Mouse (Mus musculus) neutrophil, adult 5-6 weeks (primary cell): Measurements from ENCODE around the gene Arhgef28. TPM values are rescaled to one million over a fixed set of nuclear protein-coding genes. Genes with fewer than 3 reads are reported as not detected.
"Not testable (repeated sequence)": the region's sequence is repeated elsewhere in the genome, so short reads cannot be mapped to it uniquely, and the experiment has no call there.

Experiments
- ATAC-seq: fragments of 151-379, 151-347 bp; 2 replicates; pipeline ENCODE4 v1.8.0; 2017; ENCODE audit warnings: mild to moderate bottlenecking, moderate TSS enrichment; ENCODE audit not compliant: insufficient number of reproducible peaks, poor library complexity, low FRiP score, severe bottlenecking; ENCODE audit errors: extremely low read depth
- total RNA-seq: library from RNA; stranded (forward); fragments of 200-1000 nt; gene quantifications from 2 replicates; pipeline ENCODE4 v1.2.3, GENCODE M21; 2017

The Arhgef28 gene
- total RNA-seq, 1 experiment from 2014 or later = not detected

DNA sequence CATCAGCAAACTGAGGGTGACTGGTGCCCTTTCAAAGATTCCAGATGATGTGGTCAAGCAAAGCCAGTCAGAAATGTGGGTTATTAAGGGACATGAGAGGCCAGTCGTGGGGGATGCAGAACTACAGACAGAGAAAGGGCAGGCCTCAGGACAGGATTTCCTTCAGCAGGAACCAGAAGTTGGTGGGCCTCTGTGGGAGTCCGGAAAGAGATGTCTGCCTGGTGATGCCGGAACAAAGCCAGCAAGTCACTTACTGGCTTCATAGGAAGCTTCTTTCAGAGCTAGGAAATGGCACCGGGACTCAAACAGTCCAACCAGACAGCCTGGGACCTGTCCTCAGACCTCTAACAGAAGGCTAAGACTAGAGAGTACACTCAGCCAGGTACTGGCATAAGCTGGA lies 67.5 kb downstream of the Arhgef28 start:
- ATAC-seq = no peak

DNA sequence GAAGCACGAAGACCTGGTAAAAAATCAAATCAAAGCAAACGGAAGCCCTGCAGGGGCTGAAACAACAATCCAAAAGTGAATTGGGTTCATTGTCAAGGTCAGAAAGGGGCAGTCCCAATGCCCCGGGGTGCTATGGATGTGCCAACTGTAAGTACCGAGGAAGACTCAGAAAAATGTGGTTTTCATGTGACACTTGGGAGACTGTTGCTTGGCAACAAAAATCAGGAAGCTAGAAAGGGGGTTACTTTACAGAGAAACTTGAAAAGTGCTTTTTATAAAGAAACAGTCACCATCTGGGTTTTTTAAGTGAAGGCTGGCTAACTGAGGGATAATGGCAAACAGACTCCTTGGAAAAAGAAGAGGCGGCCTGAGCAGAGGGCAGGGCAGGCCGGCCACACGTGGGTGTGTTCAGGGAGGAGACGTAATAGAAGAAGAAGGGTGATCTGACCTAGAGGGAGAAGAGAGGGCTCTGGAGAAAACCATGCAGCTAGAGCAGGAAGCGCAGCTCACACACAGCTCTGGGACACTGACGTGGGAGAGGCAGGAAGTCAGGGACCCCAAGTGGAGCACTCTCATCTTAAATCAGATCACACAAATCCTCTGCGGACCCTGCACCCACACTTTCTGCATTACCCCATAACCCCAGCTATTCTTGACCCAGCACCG lies 70.2 kb downstream of the Arhgef28 start:
- ATAC-seq = no peak

DNA sequence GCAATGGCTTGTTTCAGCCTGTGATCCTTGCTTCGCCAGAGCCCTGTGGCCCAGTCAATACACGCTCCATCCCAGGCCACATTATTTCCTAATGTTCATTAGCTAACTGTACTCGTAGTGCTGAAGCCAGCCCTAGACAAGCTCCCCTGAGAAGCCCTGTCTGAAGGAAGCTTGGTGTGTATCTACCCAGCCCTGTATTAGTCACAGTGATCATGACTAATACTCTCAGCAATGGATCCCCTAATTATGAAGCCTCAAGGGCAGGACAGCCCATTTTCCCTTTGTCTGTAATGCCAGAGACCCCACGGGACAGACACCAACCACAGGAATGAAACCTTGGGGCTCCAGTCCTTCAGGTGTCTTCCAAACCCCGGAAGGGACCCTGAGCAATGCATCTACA lies 73.3 kb downstream of the Arhgef28 start:
- no peak for ATAC-seq

DNA sequence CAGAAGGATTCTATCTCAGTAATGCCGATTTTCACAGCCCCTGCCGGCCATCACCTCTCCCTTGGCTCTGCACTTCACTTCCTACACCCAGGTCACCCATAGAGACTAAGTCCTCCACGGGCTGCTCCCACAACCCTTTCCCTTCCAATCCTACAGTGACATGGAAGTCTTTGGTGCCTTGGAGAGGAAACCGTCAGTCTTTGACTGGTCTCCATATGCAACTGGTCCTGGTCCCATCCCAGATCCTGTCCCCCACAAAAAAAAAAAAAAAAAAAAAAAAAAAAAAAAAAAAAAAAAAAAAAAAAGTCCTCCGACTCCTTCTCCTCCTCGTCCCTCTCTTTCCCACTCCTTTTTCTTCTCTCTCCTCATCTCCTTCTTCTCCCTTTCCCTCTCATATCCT lies 74.0 kb downstream of the Arhgef28 start:
- ATAC-seq = no peak

DNA sequence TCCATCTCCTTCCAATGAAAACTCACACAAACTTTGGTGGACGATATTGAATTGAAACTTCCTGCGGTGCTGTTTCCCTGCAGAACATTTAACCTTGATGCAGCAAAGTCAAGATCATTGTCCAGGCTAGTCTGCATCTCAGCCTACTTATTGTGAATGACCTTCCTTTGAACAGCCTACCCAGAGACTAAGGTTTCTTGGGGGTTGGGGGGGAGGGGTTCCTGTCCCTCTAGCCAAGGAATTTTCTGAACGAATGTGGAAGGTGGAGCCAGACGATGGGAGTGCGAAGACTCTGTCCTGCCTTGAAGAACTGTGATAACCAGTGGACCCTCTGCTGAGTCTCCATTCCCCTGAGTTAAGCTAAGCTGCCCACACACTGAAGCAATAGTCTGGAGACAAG lies 80.6 kb downstream of the Arhgef28 start:
- ATAC-seq = no peak

DNA sequence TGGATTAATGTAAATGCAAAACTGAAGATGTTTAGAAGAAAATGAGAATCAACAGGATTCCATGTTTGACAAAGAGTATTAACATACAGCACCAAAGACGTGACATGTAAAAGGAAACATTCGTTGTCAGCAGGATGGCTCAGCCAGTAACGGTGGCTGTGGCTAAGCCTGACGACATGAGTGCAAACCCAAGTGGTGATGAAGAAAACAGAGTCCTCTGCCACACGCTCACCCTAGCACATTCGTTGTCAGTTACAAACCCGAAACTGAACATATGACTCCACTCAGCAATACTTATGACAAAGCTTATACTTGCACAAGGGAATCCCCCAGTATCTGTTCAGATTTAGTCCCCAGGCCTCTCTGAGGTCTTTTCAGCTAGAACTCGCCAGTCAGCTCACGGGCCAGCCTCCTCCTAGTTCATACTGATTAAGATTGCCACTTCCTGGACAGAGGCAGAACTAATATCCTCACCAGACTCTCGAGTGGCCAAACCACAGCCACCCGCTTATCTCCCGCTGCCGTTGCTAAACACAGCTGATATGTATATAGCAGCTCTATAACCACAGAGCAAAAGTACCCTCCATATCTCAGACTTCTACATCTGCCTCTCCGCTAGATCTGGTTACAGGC lies 82.0 kb downstream of the Arhgef28 start:
- ATAC-seq = no peak

DNA sequence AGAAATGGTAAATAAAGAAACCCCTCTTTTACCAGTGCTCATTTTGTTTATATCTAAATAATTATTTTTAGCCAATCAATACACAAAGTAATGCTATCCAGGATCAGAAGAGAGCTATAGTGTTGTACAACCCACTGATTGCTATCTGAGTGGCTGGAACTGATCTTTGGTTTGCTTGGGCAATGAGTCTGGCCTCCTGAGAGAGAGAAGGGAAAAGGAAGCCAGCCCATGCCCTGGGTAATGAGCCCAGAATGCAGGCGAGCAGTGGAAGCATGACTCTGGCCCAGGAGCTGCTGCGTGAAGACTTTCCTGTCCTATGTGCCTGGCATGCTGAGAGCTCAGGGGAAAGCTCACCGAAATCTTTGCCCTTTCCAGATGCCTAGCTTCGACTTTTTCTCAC lies 83.5 kb downstream of the Arhgef28 start:
- no peak for ATAC-seq

DNA sequence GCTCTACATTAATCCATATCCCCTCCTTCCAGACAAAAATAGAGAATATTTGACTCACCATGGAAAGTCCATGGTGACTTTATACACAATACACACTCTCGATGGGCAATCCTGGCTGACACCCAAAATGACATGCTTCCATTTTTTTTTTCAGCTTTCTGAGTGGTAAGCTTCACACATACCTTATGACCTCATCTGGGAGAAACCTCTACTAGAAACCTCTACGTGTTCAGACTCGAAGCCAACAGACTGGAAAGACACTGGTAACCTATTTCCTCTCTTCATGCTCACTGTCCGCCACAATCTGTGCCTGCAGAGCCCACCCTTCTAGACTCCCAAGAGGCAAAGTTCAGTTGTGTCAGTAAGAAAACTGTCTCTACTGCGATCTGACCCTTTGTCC lies 84.2 kb downstream of the Arhgef28 start:
- no peak for ATAC-seq

DNA sequence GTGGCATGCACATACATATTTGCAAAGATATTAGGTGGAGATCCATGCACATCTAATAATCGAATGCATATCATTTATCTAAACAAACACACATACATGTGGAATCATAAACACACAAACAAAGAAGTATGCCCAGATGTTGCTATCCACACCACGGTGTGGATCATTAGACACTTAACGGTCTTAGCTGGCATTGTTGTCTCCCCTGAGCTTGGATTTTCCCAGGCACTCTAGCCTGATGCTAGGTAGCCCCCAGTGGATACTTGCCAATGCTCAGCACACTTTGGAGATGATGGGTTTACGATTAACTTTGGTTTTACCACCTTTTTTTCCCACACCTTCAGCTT lies 85.1 kb downstream of the Arhgef28 start:
- no peak for ATAC-seq

DNA sequence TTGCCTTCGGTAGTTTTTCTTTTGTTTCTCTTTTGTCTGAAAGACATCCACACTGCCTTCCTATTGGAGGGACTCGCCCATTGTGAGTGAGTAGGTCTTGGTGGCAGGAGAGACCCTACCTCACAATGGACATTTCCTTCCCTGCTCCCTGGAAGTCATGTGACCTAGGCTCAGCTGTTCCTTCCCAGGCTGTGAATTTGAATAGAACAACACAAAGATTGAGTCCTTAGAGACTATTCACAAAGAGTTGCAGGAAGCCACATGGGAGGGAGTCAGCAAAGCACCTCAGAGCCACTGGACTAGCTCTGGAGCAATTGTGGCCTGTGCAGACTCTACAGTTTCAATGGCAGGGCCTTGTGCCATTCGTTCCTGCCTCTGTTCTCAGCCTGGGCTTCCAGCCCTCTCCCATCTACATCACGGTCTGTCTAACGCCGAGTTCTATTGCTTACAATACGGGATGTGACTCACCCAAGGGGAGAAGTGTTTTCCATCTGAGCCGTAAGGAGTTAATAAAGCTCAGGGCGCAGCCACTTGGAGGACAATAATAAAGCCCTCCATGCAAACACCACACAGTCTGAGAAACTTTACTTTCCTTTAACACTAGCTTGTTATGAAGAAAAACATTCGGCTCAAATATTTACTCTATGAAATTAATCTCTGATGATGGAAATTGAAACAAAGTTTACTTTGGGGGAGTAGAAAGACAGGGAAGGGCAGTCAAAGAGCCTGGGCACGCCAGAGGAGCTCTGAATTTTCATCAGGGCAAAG lies 85.7 kb downstream of the Arhgef28 start:
- ATAC-seq = no peak

DNA sequence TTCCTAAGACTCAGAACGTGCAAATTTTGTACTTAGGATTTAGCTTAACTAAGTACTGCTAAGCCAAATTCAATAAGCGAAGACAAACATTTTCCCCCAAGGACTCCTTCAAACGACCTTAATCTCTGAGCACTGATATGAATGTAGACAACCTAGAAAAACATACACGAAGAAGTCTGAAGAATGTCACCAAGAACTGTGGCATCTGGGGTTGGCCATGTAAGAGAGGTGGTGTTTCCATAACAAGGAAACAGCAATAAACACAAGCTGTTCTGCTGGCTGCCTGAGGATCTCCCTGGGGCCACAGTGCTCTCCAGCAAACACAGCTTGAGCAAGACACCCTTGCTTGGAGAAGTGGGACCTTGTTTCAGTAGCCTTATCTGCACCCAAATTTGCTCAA lies 87.9 kb downstream of the Arhgef28 start:
- no peak for ATAC-seq

DNA sequence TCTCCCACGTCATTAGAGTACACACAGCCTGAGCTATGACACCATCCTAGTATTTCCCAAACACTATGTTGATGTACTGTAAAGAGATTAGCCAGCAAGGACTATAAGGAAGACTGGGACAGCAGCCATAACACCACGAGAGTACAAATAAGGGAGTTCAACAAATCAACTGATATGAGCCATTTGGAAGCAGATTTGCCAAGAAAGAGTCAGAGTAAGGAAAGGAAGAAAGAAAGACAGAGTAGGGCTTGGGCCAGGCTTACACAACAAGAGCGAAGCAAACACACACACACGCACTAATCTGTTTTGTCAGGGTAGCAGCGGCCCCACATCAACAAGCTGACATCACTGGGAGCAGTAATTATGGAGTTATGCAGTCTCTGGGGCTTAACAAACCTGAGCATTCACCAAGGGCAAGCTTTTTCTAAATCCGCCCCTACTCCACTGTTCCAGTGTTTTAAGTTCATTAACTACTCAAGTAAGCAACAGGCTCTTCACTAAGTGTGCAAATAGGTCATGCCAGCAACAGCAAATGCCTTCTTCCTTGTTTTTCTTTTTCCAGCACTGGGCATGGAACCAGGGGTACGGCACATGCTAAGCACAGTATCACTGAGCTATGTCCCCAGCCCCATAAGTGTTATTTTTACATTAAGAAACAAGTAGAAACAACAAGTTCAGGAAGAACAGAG lies 88.5 kb downstream of the Arhgef28 start:
- no peak for ATAC-seq

DNA sequence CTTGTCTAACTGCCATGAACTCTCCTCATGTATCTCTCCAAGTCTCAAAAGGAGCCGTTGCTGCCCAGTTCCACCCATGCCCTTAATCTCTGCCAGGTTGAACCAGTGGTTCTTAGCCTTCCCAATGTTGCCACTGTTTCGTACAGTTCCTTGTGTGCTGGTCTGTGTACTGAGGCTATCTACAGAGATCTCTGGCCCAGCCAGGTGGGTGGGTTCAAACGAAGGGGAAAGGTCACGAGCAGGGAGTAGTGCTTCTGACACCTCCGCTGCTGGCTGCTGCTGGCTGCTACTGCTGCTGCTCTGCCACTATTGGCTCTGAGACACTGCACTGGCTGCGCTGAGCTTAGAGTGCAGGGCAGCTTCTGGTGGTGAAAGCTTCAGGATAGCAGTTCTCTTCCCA lies 90.6 kb downstream of the Arhgef28 start:
- no peak for ATAC-seq

DNA sequence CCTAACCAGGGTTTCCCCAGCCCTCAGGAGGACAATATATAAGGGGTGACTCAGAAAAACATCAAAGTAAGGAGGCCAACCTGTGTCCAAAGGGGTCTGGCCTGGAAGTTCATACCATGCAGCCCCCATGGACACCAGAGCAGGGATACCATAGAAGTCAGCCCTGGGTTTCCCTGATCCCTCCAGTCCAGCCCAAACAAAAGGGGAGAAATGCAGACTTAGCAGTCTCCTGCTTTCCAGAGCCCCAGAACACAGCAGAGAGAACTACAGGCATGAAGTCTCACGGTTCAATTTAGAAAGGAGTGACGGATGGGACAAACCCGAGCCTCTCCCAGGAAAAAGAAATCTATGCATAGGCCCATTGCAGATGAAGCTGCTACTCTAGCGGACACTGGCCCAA lies 91.2 kb downstream of the Arhgef28 start:
- no peak for ATAC-seq

DNA sequence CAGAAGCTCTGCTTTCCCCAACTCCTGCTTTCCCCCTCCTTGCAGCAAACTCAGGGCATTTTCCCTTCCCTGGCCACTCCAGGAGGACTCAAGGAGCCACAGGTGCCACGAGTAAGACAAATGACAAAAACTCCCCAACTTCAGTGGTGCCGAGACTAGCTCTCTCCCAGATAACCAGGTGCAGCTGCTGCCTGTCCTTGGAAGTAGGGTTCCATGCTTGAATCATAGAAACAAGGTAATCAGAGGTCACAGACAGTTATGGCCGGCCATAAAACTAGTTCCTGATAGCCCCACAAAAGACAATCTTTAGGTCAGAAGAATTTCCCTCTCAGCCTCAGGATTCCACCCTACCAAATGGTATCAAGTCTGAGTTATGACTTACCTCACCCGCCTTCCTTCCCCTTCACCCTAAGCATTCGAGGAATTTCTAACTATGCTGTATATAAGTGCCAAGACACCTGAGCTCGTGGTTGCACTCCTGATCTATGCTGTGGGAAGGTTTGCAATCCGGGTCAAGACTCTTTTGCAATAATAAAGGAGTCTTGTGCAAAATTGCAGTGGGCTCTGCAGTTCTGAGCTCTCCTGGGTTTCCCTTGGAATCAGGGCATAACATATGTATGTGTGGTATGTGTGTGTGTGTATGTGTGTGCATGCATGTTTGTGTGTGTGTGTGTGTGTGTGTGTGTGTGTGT lies 93.3 kb downstream of the Arhgef28 start:
- no peak for ATAC-seq

DNA sequence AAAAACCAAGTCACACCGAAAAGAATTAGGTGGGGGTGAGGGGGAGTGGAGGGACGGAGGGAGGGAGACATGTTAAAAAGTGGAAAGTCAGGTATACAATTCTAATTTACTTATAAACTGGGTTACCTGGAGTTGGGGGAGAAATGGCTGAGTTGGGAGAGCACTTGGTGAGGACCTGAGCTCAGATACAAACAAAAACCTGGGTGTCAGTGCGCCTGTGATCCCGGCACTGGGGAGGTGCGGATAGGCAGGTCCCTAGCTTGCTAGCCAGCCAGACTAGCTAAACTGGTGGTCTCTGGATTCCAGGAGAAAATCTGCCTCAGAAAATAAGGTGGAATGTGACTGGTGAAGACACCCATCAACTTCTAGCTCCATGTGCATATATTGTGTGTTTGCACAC lies 94.7 kb downstream of the Arhgef28 start:
- ATAC-seq = no peak

DNA sequence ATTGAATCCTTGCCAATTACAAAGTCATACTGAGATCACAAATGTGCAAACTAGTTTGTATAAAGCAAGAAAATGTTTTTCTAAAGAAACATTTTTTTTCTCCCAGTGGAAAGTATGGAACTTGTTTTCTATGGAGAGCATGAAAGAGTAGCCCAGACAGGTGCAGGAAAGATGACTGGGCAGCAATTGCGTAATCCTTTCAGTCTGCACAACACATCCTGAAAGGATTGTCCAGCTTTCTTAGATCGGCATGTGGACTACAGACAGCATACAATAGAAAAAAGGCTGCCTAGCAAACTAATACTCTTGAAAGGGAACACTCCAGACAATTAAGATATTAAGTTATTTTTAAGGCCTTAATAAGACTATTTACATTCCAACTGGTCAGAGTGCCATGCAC lies 95.2 kb downstream of the Arhgef28 start:
- no peak for ATAC-seq

DNA sequence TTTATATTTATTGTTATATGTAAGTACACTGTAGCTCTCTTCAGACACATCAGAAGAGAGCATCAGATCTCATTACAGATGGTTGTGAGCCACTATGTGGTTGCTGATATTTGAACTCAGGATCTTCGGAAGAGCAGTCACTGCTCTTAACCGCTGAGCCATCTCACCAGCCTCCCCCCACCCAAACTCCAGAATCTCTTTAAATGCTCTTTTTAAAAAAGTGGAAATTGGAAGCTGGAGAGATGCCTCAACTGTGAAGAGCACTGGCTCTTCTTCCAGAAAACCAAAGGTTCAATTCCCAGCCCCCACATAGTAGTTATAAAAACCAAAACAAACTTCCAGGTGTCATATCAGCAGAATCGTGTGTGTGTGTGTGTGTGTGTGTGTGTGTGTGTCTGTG lies 97.8 kb downstream of the Arhgef28 start:
- not testable (repeated sequence) for ATAC-seq

DNA sequence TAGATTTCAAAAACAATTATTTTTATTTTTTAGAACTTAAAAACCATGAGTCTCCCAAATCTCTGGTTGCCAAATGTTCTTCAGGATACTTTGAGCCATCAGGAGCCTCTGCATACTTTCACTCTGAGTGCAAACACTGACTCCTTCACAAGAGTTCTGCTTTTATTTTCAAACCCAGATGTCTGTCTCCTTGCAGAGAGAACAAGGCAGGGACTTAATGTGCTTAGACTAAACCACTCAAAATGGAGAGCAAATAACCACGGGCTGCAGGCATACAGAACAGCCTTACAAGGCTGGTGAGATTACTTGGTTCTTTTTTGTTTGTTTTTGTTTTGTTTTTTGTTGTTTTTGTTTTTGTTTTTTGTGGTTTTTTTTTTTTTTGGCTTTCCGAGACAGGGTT lies 98.6 kb downstream of the Arhgef28 start:
- ATAC-seq = no peak
